Mouse (Mus musculus): Measurements from ENCODE around the gene P2ry6.

The P2ry6 gene

DNA sequence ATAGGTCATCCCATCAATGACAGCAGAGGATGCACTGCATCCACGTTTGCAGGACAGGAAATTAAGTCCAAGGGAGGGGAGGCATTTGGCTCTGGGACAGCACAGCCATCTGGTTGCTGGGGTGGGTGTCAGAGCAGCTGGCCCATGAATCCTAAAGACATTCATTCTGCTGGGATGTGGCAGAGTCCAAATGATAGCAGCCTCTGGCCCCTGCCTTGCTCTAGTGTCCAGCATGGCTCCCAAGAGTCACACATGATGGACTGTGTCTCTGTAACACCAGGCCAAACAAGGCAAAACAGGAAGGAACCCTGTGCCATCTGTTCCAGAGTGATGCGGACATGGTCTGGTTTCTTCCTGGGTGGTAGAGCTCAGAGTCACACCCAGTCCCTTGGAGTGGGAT lies 22.5 kb downstream of the P2ry6 start:
- in situ Hi-C loops (cut with MboI; ENCODE audit: unreplicated experiment in 2 of 2), result loop anchor here in 1 of 2 experiments (25.0 kb wide), 1 partner anchor 1135 kb away; the partner anchor contains the start of gene Trpc2

- in situ Hi-C loops (cut with MboI; ENCODE audit: unreplicated experiment in 2 of 2), result loop anchor here in 1 of 2 experiments (25.0 kb wide), 1 partner anchor 1137 kb away; the partner anchor contains the start of gene Trpc2
Observed at GRCm38 (mm10) chr7:100950481-100951010, 23.9 kb downstream of the P2ry6 start.

DNA sequence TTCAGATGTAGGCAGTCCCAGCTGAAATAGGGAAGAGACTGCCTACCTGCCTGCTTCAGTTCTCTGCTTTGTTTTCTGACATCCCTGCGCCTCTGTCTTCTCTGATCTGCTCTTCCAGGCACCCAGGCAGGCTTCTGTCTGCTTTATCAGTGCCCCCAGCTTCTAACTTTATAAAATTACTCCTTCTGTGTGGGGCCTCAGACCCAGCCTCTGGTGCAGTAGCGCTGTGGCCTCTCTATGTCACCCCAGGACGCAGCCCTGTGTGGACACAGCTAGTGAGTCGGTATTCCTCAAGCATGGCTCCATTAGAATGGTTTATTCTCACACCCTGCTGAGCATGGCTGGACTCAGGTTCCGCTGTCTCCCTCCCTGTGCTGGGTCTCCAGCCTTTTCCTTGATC lies 24.4 kb downstream of the P2ry6 start:
- in situ Hi-C loops (cut with MboI; ENCODE audit: unreplicated experiment in 2 of 2), result loop anchor here in 1 of 2 experiments (25.0 kb wide), 1 partner anchor 1137 kb away; the partner anchor contains the start of gene Trpc2

DNA sequence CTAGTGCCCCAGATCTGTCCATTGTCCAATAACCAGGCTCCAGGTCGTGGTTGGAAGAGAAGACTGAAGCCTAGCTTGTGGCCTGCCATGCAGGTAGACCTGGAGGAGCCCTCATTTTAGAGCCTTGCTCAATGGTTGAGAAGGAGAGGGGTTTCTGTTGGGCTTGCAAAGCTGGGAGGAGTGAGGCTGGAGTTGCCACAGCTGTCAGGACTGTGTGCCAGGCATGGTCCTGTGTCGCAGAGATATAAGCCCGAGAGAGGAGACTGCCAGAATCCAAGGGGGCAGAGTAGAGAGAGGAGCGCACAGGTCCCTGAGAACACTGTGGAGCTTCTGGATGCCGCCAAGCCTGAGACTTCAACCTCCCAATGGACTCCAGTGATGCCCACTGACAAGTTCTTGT lies 29.7 kb downstream of the P2ry6 start:
- in situ Hi-C loops (cut with MboI; ENCODE audit: unreplicated experiment in 2 of 2), result no loop called here

DNA sequence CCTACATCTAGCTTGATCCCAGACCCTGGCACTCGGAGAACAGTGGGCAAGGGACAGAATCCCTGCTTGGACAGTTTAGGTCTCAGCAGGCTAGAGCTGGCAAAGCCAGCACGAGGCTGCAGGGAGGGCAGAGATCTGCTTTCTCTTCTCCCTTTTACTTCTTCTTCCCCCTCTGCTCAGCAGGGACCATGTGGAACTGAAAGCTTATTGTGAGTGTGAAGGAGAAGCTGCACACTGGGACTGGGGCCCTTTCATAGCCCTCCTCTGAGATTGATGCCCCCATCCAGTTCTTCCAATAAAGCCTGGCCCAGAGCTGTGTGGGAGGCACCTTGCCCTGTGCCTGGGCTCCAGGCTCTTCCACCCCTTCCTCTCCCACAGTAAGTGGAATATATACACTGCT lies 30.1 kb downstream of the P2ry6 start:
- in situ Hi-C loops (cut with MboI; ENCODE audit: unreplicated experiment in 2 of 2), result no loop called here

DNA sequence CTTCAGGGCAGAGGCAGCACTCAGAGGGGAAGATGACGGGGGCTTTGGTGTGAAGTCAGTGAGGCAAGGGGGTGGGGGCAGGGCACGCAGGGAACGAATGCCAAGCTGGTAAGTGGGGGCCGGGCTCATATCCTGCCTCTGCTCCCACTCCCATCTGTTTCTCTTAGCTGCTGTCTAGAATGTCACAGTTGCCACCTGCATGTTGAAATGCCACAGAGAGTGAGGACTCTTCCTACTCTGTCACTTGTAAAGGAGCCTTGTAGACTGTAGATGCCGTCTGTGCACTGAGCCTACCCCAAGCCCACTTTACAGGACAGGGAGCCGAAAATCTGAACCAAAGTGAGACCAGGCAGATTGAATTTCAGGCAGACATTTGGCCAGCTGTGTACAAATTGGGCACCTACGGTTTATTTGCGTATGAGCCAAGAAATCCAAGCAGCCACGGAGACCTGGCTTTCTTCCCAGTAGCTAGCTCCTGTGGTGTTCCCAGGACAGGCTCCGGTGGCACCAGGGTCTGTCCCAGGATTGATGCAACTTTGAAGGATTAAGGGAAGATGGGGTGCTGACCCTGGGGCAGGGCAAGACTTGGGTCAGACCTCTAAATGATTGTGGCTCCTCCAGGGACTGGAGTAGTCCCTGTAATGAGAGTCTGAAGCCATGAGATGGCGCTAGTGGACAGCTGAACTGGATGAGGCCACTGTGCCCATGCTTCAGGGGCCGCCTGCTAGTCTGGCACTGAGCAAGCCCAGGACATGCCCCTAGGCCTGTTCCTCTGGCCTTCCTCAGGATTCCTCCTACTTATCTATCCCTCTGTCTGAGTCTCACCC lies 31.4 kb downstream of the P2ry6 start:
- in situ Hi-C loops (cut with MboI; ENCODE audit: unreplicated experiment in 2 of 2), result no loop called here

DNA sequence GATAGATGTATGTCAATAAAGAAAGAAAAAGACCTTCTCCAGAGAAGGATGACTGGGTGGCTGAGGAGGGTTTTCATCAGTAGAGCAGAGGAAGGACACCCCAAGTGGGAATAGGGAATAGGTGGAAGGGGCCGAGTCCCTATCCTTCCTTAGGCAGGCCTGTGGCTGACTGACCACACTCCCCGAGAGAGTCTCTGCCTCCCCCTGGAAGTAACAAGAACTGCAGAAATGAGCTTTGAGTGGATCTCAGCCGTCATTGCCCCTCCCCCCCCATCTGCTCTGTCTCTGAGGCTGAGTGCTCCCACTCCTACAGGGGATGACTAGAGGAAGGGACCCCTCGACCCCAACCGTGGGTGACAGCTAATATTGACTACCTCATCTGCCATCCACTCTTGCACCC lies 33.3 kb downstream of the P2ry6 start:
- in situ Hi-C loops (cut with MboI; ENCODE audit: unreplicated experiment in 2 of 2), result no loop called here

- in situ Hi-C loops (cut with MboI; ENCODE audit: unreplicated experiment in 2 of 2), result no loop called here
Observed at GRCm38 (mm10) chr7:100938106-100938505, 36.3 kb downstream of the P2ry6 start.

- in situ Hi-C loops (cut with MboI; ENCODE audit: unreplicated experiment in 2 of 2), result no loop called here
Observed at GRCm38 (mm10) chr7:100937481-100937880, 37.0 kb downstream of the P2ry6 start.

- in situ Hi-C loops (cut with MboI; ENCODE audit: unreplicated experiment in 2 of 2), result no loop called here
Observed at GRCm38 (mm10) chr7:100933520-100933919, 40.9 kb downstream of the P2ry6 start.

- in situ Hi-C loops (cut with MboI; ENCODE audit: unreplicated experiment in 2 of 2), result no loop called here
Observed at GRCm38 (mm10) chr7:100932481-100933007, 41.9 kb downstream of the P2ry6 start.

- in situ Hi-C loops (cut with MboI; ENCODE audit: unreplicated experiment in 2 of 2), result no loop called here
Observed at GRCm38 (mm10) chr7:100931926-100932480, 42.4 kb downstream of the P2ry6 start, which contains the start of gene Arhgef17. TSS of gene Arhgef17 (minus strand) at chr7:100932107.

DNA sequence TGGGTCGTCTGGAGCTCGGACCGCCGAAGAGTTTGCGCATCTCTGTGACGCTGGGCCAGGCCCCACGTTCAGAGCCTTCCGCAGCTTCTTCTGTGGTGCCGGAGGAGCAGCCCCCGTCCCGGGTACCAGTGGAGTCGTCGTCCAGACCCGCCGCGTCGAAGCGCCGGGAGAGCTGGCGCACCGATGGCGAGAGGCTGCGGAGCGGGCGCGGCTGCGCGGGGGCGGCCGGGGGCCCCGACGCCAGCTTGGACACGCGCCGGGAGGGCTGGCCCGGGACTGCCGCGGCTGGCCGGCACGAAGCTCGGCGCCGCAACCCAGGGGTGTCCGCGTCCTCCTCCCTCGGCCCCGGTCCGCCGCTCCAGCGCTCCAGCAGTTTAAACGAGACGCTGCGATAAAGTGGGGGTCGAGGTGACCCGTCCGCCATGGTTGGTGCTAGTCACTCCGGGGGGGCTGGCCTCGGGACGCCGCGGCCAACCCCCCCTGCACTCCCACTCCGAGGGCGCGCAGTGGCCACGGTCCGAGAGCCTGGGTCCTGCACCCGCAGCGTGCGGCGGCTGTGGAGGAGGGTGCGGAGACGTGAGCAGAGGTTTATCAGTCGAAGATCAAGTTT lies 43.0 kb downstream of the P2ry6 start:
- in situ Hi-C loops (cut with MboI; ENCODE audit: unreplicated experiment in 2 of 2), result no loop called here

DNA sequence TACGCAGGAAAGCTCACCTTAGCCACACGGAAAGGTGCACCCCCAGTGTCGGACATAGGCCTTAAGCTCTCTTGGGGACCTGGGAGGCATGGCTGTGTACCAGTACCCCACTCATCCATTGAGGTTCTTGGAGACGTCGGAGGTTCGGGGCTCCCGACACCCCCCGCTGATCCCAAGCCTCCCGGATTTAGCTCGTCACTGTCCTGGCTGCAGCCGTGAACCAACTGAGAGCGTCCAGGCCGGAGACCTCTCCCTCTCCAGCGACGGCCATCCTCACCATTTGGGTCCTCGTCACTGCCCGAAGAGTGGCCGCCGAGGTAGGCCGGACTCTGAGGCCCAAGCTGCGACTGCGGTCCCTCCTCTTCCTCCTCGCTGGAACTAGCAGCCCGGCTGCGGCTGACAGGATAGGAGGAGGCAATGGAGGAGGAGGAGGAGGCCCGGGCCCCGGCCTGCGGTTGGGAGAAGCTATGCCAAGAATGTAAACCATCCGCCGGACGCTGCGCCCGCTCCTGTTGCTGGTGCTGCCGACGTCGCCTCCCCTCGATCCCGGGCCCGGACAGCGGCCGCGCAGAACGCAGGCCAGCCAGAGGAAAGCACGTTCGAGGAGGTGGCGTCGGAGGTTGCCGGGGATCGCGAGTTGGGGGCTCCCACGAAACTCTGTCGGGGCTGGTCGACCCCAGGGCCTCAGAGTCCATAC lies 43.7 kb downstream of the P2ry6 start:
- in situ Hi-C loops (cut with MboI; ENCODE audit: unreplicated experiment in 2 of 2), result no loop called here

GRCm38 (mm10) chr7:100929639-100930303 lies 44.7 kb downstream of the P2ry6 start:
- in situ Hi-C loops (cut with MboI; ENCODE audit: unreplicated experiment in 2 of 2), result no loop called here

- in situ Hi-C loops (cut with MboI; ENCODE audit: unreplicated experiment in 2 of 2), result no loop called here
Observed at GRCm38 (mm10) chr7:100928456-100928855, 46.0 kb downstream of the P2ry6 start.

DNA sequence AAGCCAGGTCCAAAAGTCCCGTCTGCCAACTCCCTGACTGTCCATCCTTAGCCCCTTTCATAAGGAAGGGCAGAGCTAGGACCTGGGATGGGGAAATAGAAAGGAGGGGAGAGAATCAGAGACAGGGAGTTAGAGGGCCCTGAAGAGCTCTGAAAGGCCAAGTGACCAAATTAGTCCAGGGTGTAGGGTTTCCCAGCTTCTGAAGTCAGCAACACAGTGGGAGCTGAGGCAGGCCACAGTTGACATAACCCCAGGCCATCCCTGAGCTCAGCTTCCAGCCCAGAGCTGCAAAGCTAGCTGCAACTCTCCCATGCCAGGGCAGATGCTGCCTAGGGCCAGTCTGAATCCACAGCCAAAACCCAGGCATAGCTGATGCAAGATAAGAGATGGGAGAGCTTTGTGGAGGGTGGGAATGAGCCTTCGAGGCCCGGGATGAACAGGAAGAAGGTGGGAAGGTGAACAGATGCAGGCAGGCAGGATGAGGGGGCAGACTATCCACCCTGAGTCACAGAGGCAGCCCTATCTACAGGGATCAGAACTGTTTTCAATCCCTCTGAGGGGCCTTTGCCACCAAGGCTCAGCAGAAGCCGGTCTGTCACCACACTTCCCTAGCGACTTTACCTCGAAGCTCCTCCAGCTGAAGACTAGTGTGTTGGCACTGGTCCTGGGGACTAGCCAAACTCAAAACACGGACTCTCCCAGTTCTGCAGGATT lies 47.0 kb downstream of the P2ry6 start:
- in situ Hi-C loops (cut with MboI; ENCODE audit: unreplicated experiment in 2 of 2), result no loop called here

DNA sequence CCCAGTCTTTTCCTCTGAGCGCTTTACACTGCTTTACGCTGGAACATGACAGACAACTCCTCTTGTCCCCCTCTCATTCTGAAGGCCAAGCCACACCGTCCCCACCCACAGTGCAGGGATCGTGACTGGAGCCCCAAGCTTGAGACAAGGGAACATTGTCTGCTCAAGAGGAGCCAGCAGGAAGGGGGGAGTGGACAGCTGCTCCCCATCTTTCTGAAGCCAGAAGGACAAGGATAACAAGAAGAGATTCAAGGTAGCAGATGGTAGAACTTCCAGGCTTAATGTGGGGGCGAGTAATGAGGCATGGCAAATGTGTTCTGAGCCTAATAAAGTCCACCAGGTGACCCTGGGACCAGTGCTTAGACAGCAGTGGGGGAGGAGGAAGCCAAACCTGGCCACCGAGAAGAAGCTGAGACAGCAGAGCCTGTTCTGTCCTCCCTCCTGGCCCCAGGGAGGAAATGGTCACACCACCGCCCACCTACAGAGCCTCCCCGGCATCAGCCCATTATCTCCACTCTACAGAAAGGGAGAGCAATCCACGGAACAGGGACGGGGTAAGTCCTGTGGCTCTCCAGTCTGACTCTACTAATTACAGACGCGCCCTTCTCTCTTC lies 48.0 kb downstream of the P2ry6 start:
- in situ Hi-C loops (cut with MboI; ENCODE audit: unreplicated experiment in 2 of 2), result no loop called here
